9 mouse cellular contexts compared by ENCODE assay signal in genomic region chr7:137321961-137322784, GRCm38 (mm10). TPM values are rescaled to one million over a fixed set of nuclear protein-coding genes. Genes with fewer than 3 reads are reported as not detected.
DNase-seq lines count a peak whose midpoint lies in the region; ATAC-seq and TF ChIP-seq lines count a peak whose summit lies in the region.
"Had no signal": no experiment of that assay in that cellular context is flagged by ENCODE, and none has a peak within 500 bp of the region (broad histone marks: within the 10 kb centered on the region; RNA-seq: fewer than 3 reads in every experiment).

No protein-coding gene starts in this region.

- no peak for TF ChIP-seq EP300 in heart, postnatal 0 days (IDR thresholded peaks at IDR 0.05; ENCODE audit: low read depth)
- no peak for TF ChIP-seq EP300 in liver, postnatal 0 days (IDR thresholded peaks at IDR 0.05; ENCODE audit: low read depth)

- peak overlapping the region; percentile 26; the same call in 1 of the 2 replicates for H3K9ac ChIP-seq in heart, postnatal 0 days (replicated peaks; ENCODE audit: low read depth, low read length)
- H3K9ac ChIP-seq in liver, postnatal 0 days (replicated peaks), result no peak overlapping the region
- H3K9ac ChIP-seq: liver, embryonic 14.5 days had no signal

- H3K36me3 ChIP-seq in E14TG2a.4 (ENCODE audit: insufficient read depth, low read length) (no peaks in the 10 kb centered on the region), G1E (replicated peaks) (no peaks in the 10 kb centered on the region)
- H3K36me3 ChIP-seq in heart, postnatal 0 days (replicated peaks; ENCODE audit: control insufficient read depth, insufficient read depth, low read length), result no peaks in the 10 kb centered on the region
- H3K36me3 ChIP-seq in liver, postnatal 0 days (replicated peaks; ENCODE audit: insufficient read depth, low read length), result no peaks in the 10 kb centered on the region

- H3K27me3 ChIP-seq in E14TG2a.4 (ENCODE audit: insufficient read depth, low read length), result peaks cover 95% of the 10 kb centered on the region
- H3K27me3 ChIP-seq in G1E (ENCODE audit: insufficient read depth, low read length), result no peaks in the 10 kb centered on the region
- H3K27me3 ChIP-seq in heart, postnatal 0 days (ENCODE audit: control insufficient read depth, insufficient read depth, low read length), result peaks cover 94% of the 10 kb centered on the region
- peaks cover 87% of the 10 kb centered on the region for H3K27me3 ChIP-seq in liver, postnatal 0 days (ENCODE audit: insufficient read depth, low read length)

- ATAC-seq in G1E (ENCODE audit: extremely low read depth, insufficient number of reproducible peaks, low FRiP score, poor library complexity, severe bottlenecking), result no peak
- ATAC-seq in heart, postnatal 0 days (ENCODE audit: insufficient read depth, low read depth), result no peak
- ATAC-seq in liver, postnatal 0 days, result no peak

- peak overlapping the region; percentile 67 for H3K4me2 ChIP-seq in heart, postnatal 0 days (ENCODE audit: low read depth, low read length)
- no peak overlapping the region for H3K4me2 ChIP-seq in liver, postnatal 0 days (ENCODE audit: low read depth, low read length)

- no peak for DNase-seq in G1E (ENCODE audit: low spot score)
- DNase-seq in heart, postnatal 0 days (ENCODE audit: low spot score), result no peak
- no peak for DNase-seq in liver, postnatal 0 days
- no peak for DNase-seq in adrenal gland, adult 2 months
- no peak for DNase-seq in cerebellum, adult 11 months
- no peak for DNase-seq in right cerebral cortex, adult 2 months (ENCODE audit: low spot score in 2 of 2)
- DNase-seq in layer of hippocampus, adult 9-11 months, result no peak

- H3K4me1 ChIP-seq in E14TG2a.4 (replicated peaks; ENCODE audit: low read depth, low read length), result peaks cover 41% of the 10 kb centered on the region
- no peaks in the 10 kb centered on the region for H3K4me1 ChIP-seq in G1E (ENCODE audit: insufficient read depth, low read depth, low read length)
- H3K4me1 ChIP-seq in heart, postnatal 0 days (ENCODE audit: control insufficient read depth, insufficient read depth), result peaks cover 7% of the 10 kb centered on the region; the same call in 1 of the 2 replicates
- H3K4me1 ChIP-seq in liver, postnatal 0 days (ENCODE audit: insufficient read depth), result peaks cover 3% of the 10 kb centered on the region; the same call in 1 of the 2 replicates

- TF ChIP-seq CTCF in E14TG2a.4 (conservative IDR thresholded peaks at IDR 0.05; ENCODE audit: low read length), result no peak
- TF ChIP-seq CTCF in G1E (IDR thresholded peaks at IDR 0.05; ENCODE audit: low read depth, low read length), result no peak
- no peak for TF ChIP-seq CTCF in heart, postnatal 0 days (IDR thresholded peaks at IDR 0.05; ENCODE audit: low read depth)
- TF ChIP-seq CTCF in liver, postnatal 0 days (IDR thresholded peaks at IDR 0.05; ENCODE audit: low read depth), result no peak

- no peak overlapping the region for H3K27ac ChIP-seq in heart, postnatal 0 days (ENCODE audit: low read depth)
- H3K27ac ChIP-seq in liver, postnatal 0 days (ENCODE audit: low read depth), result no peak overlapping the region
- H3K27ac ChIP-seq: liver, embryonic 14.5 days had no signal

- peaks cover 5% of the 10 kb centered on the region; the same call in 1 of the 2 replicates for H3K9me3 ChIP-seq in E14TG2a.4 (ENCODE audit: low read length)
- peaks cover 66% of the 10 kb centered on the region for H3K9me3 ChIP-seq in G1E (replicated peaks)
- 0 out of 2 replicates have a peak, but pooled peaks cover 5% of the 10 kb centered on the region for H3K9me3 ChIP-seq in heart, postnatal 0 days (replicated peaks; ENCODE audit: control insufficient read depth, low read length)
- H3K9me3 ChIP-seq in liver, postnatal 0 days (ENCODE audit: low read length), result no peaks in the 10 kb centered on the region

- 1% methylated on average over 65 of the region's 72 CpGs for WGBS in heart, postnatal 0 days
- WGBS in liver, postnatal 0 days (ENCODE audit: insufficient replicate concordance), result 3% methylated on average over 71 of the region's 72 CpGs

- H3K4me3 ChIP-seq in E14TG2a.4 (replicated peaks; ENCODE audit: low read length), result peak overlapping the region; percentile 75
- H3K4me3 ChIP-seq in G1E (ENCODE audit: low read depth, low read length), result peak overlapping the region; percentile 9; the same call in 1 of the 2 replicates
- H3K4me3 ChIP-seq in heart, postnatal 0 days (ENCODE audit: low read depth, low read length), result peak overlapping the region; percentile 42
- H3K4me3 ChIP-seq in liver, postnatal 0 days (ENCODE audit: low read depth, low read length), result 0 out of 2 replicates have a peak overlapping the region, but pooled peaks have one; percentile 15

RNA-seq across cellular contexts. Expression of gene Ebf3, which starts 7.9 kb away (rescaled TPM):
- total RNA-seq in G1E (2014; fragmentation: Nextera tagmentation) (not detected in 2 replicates), G1E (2017) (0.06 and 0.16 TPM in 2 replicates)
- polyA plus RNA-seq in G1E (2012), result not detected in 2 replicates
- total RNA-seq in heart, postnatal 0 days (2014; rRNA removed; ENCODE audit: low replicate concordance), result 3.7 and 8.2 TPM in 2 replicates
- polyA plus RNA-seq in heart, postnatal 0 days (2015; fragmentation: Nextera tagmentation; extraction: Ambion mirVana), result 0.97 and 1.1 TPM in 2 replicates
- polyA plus RNA-seq in liver, postnatal 0 days (2015; fragmentation: Nextera tagmentation; extraction: Ambion mirVana), result 0.05 TPM in 1 of 2 replicates, not detected in the other
- total RNA-seq in adrenal gland, adult 2 months (2021), result 1 to 10 TPM; 4.5 to 8.7 TPM
- 3.7 and 5.0 TPM in 2 replicates for polyA plus RNA-seq in adrenal gland, adult 2 months (2012; rRNA removed)

Comparison
In these comparisons a context has a peak if more than half of its experiments do, and no peak if none do; other contexts are left out.
1. H3K4me3 ChIP-seq: peak in every context shown above with its lines; median percentile 75 in E14TG2a.4; 42 in heart, postnatal 0 days; 15 in liver, postnatal 0 days; 9 in G1E.